Mouse (Mus musculus): ENCODE measurements around the gene Avil. TPM values are rescaled to one million over a fixed set of nuclear protein-coding genes. Genes with fewer than 3 reads are reported as not detected.

Avil gene
- polyA plus RNA-seq, 1 experiment: 0.06 TPM

DNA sequence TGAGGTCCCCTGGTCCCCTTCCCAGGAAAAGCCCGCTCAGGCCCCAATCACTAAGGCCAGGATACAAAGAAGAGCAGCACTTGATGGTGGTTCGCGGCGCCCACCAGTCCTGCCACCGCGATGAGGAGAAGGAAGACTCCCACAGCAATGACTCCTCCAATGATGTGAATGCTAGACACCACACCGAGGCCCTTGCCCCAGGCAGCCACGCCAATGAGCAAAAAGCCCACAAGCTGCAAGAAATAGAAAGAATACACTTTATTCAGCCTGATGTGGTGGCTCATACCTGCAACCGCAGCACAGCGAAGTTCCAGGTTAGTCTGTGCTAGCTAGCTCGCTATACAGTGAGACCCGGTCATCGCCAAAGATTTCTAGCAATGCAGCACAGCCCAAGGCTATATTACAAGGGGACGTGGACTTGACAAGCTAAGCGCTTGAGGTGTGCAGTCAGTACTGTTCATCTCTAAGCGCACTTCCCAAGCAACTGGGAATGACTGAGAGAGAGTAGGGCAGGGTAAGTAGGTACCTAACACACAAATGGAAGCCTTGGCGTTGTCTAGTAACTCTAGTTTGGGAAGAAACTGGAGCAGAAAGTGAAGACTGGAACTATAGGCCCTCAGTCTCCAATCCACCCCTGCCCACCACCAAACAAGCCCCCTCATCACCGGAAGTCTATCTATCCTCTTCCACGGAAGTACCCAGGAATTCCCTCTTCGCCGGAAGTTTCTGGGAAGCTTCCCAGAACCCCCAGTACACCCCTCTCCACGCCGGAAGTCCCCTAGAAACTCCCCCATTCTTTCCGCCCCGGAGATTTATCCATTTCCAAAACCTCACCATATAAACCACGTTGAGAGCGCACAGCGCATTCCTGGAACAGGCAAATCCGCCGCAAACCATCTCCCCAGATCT is 69.0 kb downstream of the Avil start:
- no peak for TF ChIP-seq CTCF (IDR thresholded peaks at IDR 0.05; ENCODE audit: extremely low read depth, insufficient read depth, insufficient read length, insufficient replicate concordance)
- TF ChIP-seq POLR2A (IDR thresholded peaks at IDR 0.05; ENCODE audit: low read depth, low read length): no peak
- no peaks in the 10 kb centered on the region for H3K27me3 ChIP-seq (ENCODE audit: control insufficient read depth, insufficient read depth, low read length)
- DNase-seq (ENCODE audit: low read depth in 1 of 2, low spot score in 2 of 2): no peak
- WGBS: 12% methylated on average over 30 of the region's 30 CpGs
- H3K27ac ChIP-seq (ENCODE audit: insufficient read depth, low read length): no peak overlapping the region; the same call in 1 of the 2 replicates
- peaks cover 4% of the 10 kb centered on the region; the same call in 1 of the 2 replicates for H3K4me1 ChIP-seq (ENCODE audit: control insufficient read depth, insufficient read depth, insufficient read length)
- peak overlapping the region; percentile 60 for H3K4me3 ChIP-seq (ENCODE audit: extremely low read depth, insufficient read depth, insufficient read length)
- H3K36me3 ChIP-seq (ENCODE audit: control insufficient read depth, insufficient read depth, low read length): peaks cover 8% of the 10 kb centered on the region

Other genes with a start within 250 kb of the Avil start
- gene Atp23, start 99.4 kb upstream of the Avil start, polyA plus RNA-seq (2012; rRNA removed): 6.6 and 6.8 TPM in 2 replicates
- gene Ctdsp2, start 22.0 kb upstream of the Avil start, polyA plus RNA-seq (2012; rRNA removed): 61.4 and 67.3 TPM in 2 replicates
- 17.1 and 26.3 TPM in 2 replicates for gene Tsfm, start 30.1 kb downstream of the Avil start, polyA plus RNA-seq (2012; rRNA removed)
- gene Mettl1, start 40.7 kb downstream of the Avil start, polyA plus RNA-seq (2012; rRNA removed): 14.6 and 14.9 TPM in 2 replicates
- 0.35 and 0.42 TPM in 2 replicates for gene Eef1akmt3, start 40.8 kb downstream of the Avil start, polyA plus RNA-seq (2012; rRNA removed)
- 0.20 and 0.26 TPM in 2 replicates for gene Cyp27b1, start 47.5 kb downstream of the Avil start, polyA plus RNA-seq (2012; rRNA removed)
- gene March9, start 59.5 kb downstream of the Avil start, polyA plus RNA-seq (2012; rRNA removed): 3.1 and 4.1 TPM in 2 replicates
- gene Cdk4, start 62.8 kb downstream of the Avil start, polyA plus RNA-seq (2012; rRNA removed): 106 and 140 TPM in 2 replicates
- 29.9 and 32.4 TPM in 2 replicates for gene Tspan31, start 69.6 kb downstream of the Avil start, polyA plus RNA-seq (2012; rRNA removed)
- 45.6 and 60.9 TPM in 2 replicates for gene Agap2, start 74.6 kb downstream of the Avil start, polyA plus RNA-seq (2012; rRNA removed)
- gene Os9, start 120.4 kb downstream of the Avil start, polyA plus RNA-seq (2012; rRNA removed): 48.7 and 57.4 TPM in 2 replicates
- gene B4galnt1, start 164.5 kb downstream of the Avil start, polyA plus RNA-seq (2012; rRNA removed): 284 and 346 TPM in 2 replicates
- gene Slc26a10, start 179.9 kb downstream of the Avil start, polyA plus RNA-seq (2012; rRNA removed): 0.94 and 1.1 TPM in 2 replicates
- 8.5 and 9.2 TPM in 2 replicates for gene Arhgef25, start 189.4 kb downstream of the Avil start, polyA plus RNA-seq (2012; rRNA removed)
- 67.9 and 83.7 TPM in 2 replicates for gene Dtx3, start 195.0 kb downstream of the Avil start, polyA plus RNA-seq (2012; rRNA removed)
- gene Pip4k2c, start 210.9 kb downstream of the Avil start, polyA plus RNA-seq (2012; rRNA removed): 22.2 and 24.3 TPM in 2 replicates